Mouse (Mus musculus) forebrain, postnatal 0 days (tissue): ENCODE measurements at regions not wholly inside any gene's neighbourhood (a gene's known extent, or its start where the extent isn't known, plus 50 kb on each side); places are given as distances from the start of the nearest gene placed in this dataset.

Experiments used
- ATAC-seq: fragments of 200-750 bp; cut with Nextera tagmentation; 2 replicates; pipeline ENCODE4 v1.8.0; 2017; ENCODE audit warnings: mild to moderate bottlenecking, moderate library complexity
- DNase-seq: peaks from one replicate; pipeline ENCODE4 v3.0.0-alpha.2; 2015
- H3K27ac ChIP-seq: fragments of 300-500 bp; sonication (generic); 2 replicates; pipeline ENCODE4 v1.5.1; 2014; ENCODE audit warnings: low read depth, mild to moderate bottlenecking, antibody characterized with exemption, low read length, moderate library complexity, mixed read lengths
- H3K27me3 ChIP-seq: fragments of 300-500 bp; sonication (generic); 2 replicates; pipeline ENCODE4 v1.6.1; 2014; ENCODE audit warnings: mild to moderate bottlenecking, low read length, mixed read lengths; ENCODE audit not compliant: insufficient read depth
- H3K36me3 ChIP-seq: fragments of 300-500 bp; sonication (generic); 2 replicates; pipeline ENCODE4 v1.6.1; 2014; ENCODE audit warnings: mild to moderate bottlenecking, moderate library complexity; ENCODE audit not compliant: insufficient read depth
- H3K4me1 ChIP-seq: fragments of 300-500 bp; sonication (generic); 2 replicates; pipeline ENCODE4 v1.6.1; 2014; ENCODE audit warnings: antibody characterized with exemption; ENCODE audit not compliant: insufficient read depth
- H3K4me2 ChIP-seq: fragments of 300-500 bp; sonication (generic); 2 replicates; pipeline ENCODE4 v1.6.1; 2014; ENCODE audit warnings: low read depth, mild to moderate bottlenecking, moderate library complexity
- H3K4me3 ChIP-seq: fragments of 300-500 bp; sonication (generic); 2 replicates; pipeline ENCODE4 v1.5.1; 2014; ENCODE audit warnings: low read depth, low read length, mixed read lengths
- H3K9ac ChIP-seq: fragments of 300-500 bp; sonication (generic); 2 replicates; pipeline ENCODE4 v1.6.1; 2014; ENCODE audit warnings: mild to moderate bottlenecking
- H3K9me3 ChIP-seq: fragments of 300-500 bp; sonication (generic); 2 replicates; pipeline ENCODE4 v1.6.1; 2016; ENCODE audit warnings: low read length
- CTCF ChIP-seq: sonication (generic); IDR thresholded peaks from 2 replicates; pipeline ENCODE4 v1.5.1; 2016; ENCODE audit warnings: antibody characterized with exemption, control low read depth, low read depth
- WGBS: fragments of 180-500 bp; shearing (Covaris S2); extraction: QIAGEN DNeasy Blood & Tissue Kit; methylation state at CpG from one replicate; pipeline ENCODE4 v1.1.7; 2014; 5-methylcytosine and 5-hydroxymethylcytosine counted together

DNA sequence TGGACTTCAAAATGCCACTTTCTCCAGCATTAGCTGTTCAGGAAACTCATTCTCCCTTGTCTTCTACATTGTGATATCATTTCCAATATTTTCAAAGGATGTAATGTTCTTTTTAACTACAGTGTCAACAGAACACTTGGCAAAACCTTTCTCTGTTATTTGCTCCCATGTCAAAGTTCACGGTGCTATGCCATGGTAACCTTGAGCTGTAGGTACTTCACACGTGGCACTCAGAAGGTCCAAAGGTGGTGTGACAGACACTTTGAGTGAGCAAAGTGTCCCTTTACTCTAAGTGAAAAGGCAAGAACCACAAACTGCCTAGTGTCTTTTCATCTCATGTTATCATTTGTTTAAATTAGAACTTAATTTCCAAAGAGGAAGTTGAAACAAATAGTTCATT lies 53.3 kb upstream of the Tram2 start:
- Histone ChIP-seq H3K27me3 (no peaks in the 10 kb centered on the region), H3K9ac (no peak overlapping the region), H3K4me2 (no peak overlapping the region), H3K27ac (no peak overlapping the region), H3K4me3 (no peak overlapping the region), H3K36me3 (no peaks in the 10 kb centered on the region), H3K4me1 (no peaks in the 10 kb centered on the region), H3K9me3 (no peaks in the 10 kb centered on the region)
- DNase-seq (no peak), ATAC-seq (no peak)
- no peak for TF ChIP-seq CTCF
- WGBS: 84% methylated on average over 2 of the region's 2 CpGs

DNA sequence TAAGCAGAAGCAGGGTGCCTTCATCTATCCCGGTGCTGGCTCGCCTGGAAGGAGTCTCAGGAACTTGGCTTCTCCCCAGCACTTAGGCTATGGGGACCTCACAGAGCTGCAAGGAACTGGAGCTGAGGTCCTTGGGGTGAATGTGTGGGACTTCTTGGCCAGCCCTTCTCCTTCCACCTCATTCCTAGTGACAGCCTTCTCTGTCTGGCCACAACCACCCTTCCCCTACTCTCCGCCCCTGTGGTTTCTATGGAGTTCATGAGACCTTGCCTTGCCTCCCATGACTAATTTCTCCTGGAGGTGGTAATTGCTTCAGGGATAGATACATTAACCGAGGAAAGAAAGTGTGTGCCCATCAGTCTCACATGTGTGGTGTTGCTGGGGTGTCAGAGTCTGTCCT lies 67.9 kb upstream of the Tram2 start:
- ATAC-seq: no peak
- no peak overlapping the region for H3K9ac ChIP-seq
- H3K4me1 ChIP-seq: no peaks in the 10 kb centered on the region
- no peak overlapping the region for H3K27ac ChIP-seq
- H3K9me3 ChIP-seq: no peaks in the 10 kb centered on the region
- no peaks in the 10 kb centered on the region for H3K36me3 ChIP-seq
- no peak overlapping the region for H3K4me2 ChIP-seq
- TF ChIP-seq CTCF: no peak
- H3K27me3 ChIP-seq: no peaks in the 10 kb centered on the region
- no peak overlapping the region for H3K4me3 ChIP-seq
- 82% methylated on average over 4 of the region's 4 CpGs for WGBS
- no peak for DNase-seq

DNA sequence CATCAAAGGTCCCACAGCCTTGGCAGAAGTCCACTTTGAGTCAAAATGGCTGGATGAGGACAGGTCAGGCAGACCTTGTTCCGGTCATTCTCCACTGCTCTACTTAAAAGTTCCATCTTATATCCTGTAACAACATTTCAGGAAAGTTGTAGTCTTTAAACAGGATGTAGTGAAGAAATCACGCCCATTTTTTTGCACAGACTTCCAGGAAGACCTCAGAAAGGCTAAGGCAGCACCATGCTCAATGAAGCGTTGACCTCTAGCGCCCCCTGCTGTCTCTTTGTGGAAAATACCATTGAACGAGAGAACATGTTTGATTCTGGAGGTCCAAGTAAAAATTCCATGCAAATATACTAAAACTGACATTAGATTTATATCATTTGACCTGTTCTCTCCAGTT lies 56.6 kb upstream of the Tmem14a start:
- Histone ChIP-seq H3K4me1 (0 out of 2 replicates have a peak, but pooled peaks cover 4% of the 10 kb centered on the region), H3K27me3 (no peaks in the 10 kb centered on the region), H3K27ac (no peak overlapping the region), H3K4me3 (no peak overlapping the region), H3K4me2 (no peak overlapping the region), H3K36me3 (no peaks in the 10 kb centered on the region), H3K9ac (no peak overlapping the region), H3K9me3 (no peaks in the 10 kb centered on the region)
- TF ChIP-seq CTCF: peak; percentile 90
- WGBS: 18% methylated on average over 5 of the region's 5 CpGs
- peak; percentile 89 for DNase-seq
- ATAC-seq: peak; percentile 38

DNA sequence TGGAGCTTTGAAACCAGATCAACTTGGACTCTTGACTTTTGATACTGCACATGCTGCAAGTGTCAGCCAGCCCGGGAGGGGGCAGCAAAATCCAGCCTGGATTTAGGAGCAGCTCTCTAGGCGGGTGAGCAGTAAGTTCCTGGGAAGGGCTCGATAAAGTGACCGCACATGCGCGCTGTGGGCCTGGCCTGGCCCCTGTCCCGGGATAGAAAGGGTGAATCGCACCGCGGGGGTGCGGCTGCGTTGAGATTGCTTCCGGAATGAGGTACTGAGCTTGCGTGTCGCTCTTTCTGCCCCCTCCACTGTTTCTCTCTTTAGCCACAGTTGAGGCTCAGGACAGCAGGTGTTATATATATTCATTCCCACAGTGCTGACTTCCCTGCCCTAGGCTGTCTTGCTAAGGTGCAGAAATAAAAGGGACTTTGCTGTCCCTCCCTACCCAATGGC lies 52.1 kb upstream of the Tmem14a start:
- H3K27me3 ChIP-seq: no peaks in the 10 kb centered on the region
- H3K4me1 ChIP-seq: 0 out of 2 replicates have a peak, but pooled peaks cover 8% of the 10 kb centered on the region
- WGBS: under 1% methylated on average over 15 of the region's 15 CpGs
- H3K9me3 ChIP-seq: no peaks in the 10 kb centered on the region
- peak overlapping the region; percentile 42 for H3K4me3 ChIP-seq
- peak overlapping the region; percentile 51 for H3K9ac ChIP-seq
- no peak overlapping the region for H3K27ac ChIP-seq
- peak overlapping the region; percentile 74 for H3K4me2 ChIP-seq
- ATAC-seq (peak; percentile 99), DNase-seq (peak; percentile 91)
- TF ChIP-seq CTCF: peak; percentile 83
- H3K36me3 ChIP-seq: no peaks in the 10 kb centered on the region

DNA sequence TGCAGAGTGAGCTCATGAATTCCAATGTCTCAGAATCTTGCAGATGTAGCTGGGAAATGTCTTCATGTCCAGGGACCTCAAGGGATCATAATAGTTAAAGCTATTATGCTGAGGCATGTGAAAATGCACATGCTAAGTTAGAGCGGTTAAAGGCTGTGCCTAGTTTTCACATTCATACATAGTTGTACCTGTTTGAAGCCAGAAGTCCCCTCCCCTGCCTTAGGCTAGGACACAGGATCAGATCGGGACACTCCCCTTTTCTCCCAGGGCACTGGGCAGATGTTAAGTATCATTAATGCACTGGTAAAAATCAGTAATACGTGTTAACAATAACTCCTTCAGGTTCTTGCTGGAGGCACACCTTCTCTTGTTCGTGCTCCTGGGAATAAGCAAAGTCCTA lies 51.6 kb upstream of the Tmem14a start:
- Histone ChIP-seq H3K36me3 (no peaks in the 10 kb centered on the region), H3K4me3 (peak overlapping the region; percentile 42), H3K9me3 (no peaks in the 10 kb centered on the region), H3K9ac (peak overlapping the region; percentile 51), H3K4me1 (0 out of 2 replicates have a peak, but pooled peaks cover 8% of the 10 kb centered on the region), H3K27me3 (no peaks in the 10 kb centered on the region), H3K27ac (no peak overlapping the region), H3K4me2 (peak overlapping the region; percentile 74)
- TF ChIP-seq CTCF: no peak
- ATAC-seq: peak; percentile 37
- DNase-seq: no peak
- WGBS: 52% methylated on average over 4 of the region's 4 CpGs
